ENCODE assay signal across 9 mouse cellular contexts in the genomic region with DNA sequence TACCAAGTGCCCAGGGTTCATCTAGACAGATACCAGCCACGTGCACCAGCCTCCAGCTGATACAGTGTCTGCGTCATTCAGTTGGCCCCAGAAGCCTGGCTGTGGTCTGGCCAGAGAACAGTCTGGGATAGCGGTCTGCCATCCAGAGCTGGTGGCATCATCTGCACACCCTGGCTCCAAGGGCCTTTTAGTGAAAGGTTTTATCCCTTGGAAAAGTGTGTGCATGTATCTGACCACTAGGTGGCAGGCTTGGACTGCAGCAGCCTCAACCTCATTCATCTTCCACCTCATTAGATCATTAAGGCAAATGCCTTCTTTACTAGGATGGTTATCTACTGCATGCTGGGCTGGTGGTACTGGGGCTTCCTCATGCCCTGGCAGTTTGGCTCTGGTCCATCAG.
DNase-seq lines count a peak whose midpoint lies in the region; ATAC-seq and TF ChIP-seq lines count a peak whose summit lies in the region.
"Had no signal": no experiment of that assay in that cellular context is flagged by ENCODE, and none has a peak within 500 bp of the region (broad histone marks: within the 10 kb centered on the region; RNA-seq: fewer than 3 reads in every experiment).

No protein-coding gene starts in this region.

- H3K9ac ChIP-seq in midbrain, embryonic 15.5 days, result no peak overlapping the region
- H3K9ac ChIP-seq: embryonic facial prominence, embryonic 12.5 days had no signal

- H3K27me3 ChIP-seq in thymus, adult 2 months (ENCODE audit: control insufficient read depth, insufficient read depth, low read length), result no peaks in the 10 kb centered on the region
- no peaks in the 10 kb centered on the region for H3K27me3 ChIP-seq in midbrain, embryonic 15.5 days (replicated peaks)
- H3K27me3 ChIP-seq: embryonic facial prominence, embryonic 12.5 days had no signal

- TF ChIP-seq POLR2A in thymus, adult 2 months (IDR thresholded peaks at IDR 0.05; ENCODE audit: control insufficient read depth, extremely low read depth, insufficient read depth, low read length, poor library complexity), result no peak

- no peak overlapping the region for H3K27ac ChIP-seq in thymus, adult 2 months (ENCODE audit: control insufficient read depth, insufficient read depth, low read length)
- no peak overlapping the region for H3K27ac ChIP-seq in midbrain, embryonic 15.5 days
- H3K27ac ChIP-seq: embryonic facial prominence, embryonic 12.5 days had no signal

- DNase-seq in thymus, adult 2 months, result peak; percentile 39
- DNase-seq in thymus, adult 18-20 months, result no peak
- DNase-seq in cerebellum, postnatal 36 days, result peak; percentile 59 to 77
- DNase-seq in gastrocnemius, adult 18-20 months (ENCODE audit: low spot score), result peak; percentile 63
- DNase-seq in kidney, adult 18-20 months, result peak; percentile 76
- DNase-seq in left cerebral cortex, postnatal 4 days, result peak; percentile 84
- DNase-seq in spleen, postnatal 4 days (ENCODE audit: low spot score in 2 of 2), result peak; percentile 22 to 70

- H3K4me1 ChIP-seq in thymus, adult 2 months (replicated peaks; ENCODE audit: control insufficient read depth, insufficient read depth, low read length), result no peaks in the 10 kb centered on the region
- H3K4me1 ChIP-seq in midbrain, embryonic 15.5 days, result no peaks in the 10 kb centered on the region
- H3K4me1 ChIP-seq: embryonic facial prominence, embryonic 12.5 days had no signal

- 29% methylated on average over 3 of the region's 3 CpGs for WGBS in thymus, adult 2 months
- 17% methylated on average over 3 of the region's 3 CpGs for WGBS in midbrain, embryonic 15.5 days

- peak; percentile 63; the same call in 1 of the 2 replicates for ATAC-seq in midbrain, embryonic 15.5 days (replicated peaks)

- TF ChIP-seq CTCF in thymus, adult 2 months (IDR thresholded peaks at IDR 0.05; ENCODE audit: borderline replicate concordance, control insufficient read depth, extremely low read depth, insufficient read depth, low read length, poor library complexity), result peak; percentile 48; the same call in 1 of the 2 replicates

- H3K9me3 ChIP-seq in midbrain, embryonic 15.5 days, result no peaks in the 10 kb centered on the region
- H3K9me3 ChIP-seq: embryonic facial prominence, embryonic 12.5 days had no signal

- H3K36me3 ChIP-seq in thymus, adult 2 months (ENCODE audit: control insufficient read depth, insufficient read depth, low read length), result no peaks in the 10 kb centered on the region
- no peaks in the 10 kb centered on the region for H3K36me3 ChIP-seq in midbrain, embryonic 15.5 days (replicated peaks)
- H3K36me3 ChIP-seq: embryonic facial prominence, embryonic 12.5 days had no signal

- H3K4me3 ChIP-seq in thymus, adult 2 months (ENCODE audit: control insufficient read depth, insufficient read depth, low read length), result no peak overlapping the region
- no peak overlapping the region for H3K4me3 ChIP-seq in midbrain, embryonic 15.5 days
- H3K4me3 ChIP-seq: embryonic facial prominence, embryonic 12.5 days had no signal

- intact Hi-C loops in left cerebral cortex, postnatal 4 days (cut with DNase I), result loop anchor here (2.0 to 5.0 kb wide), 2 partner anchors 366 to 493 kb away; no protein-coding TSS in a partner anchor

- no peak overlapping the region for H3K4me2 ChIP-seq in midbrain, embryonic 15.5 days
- H3K4me2 ChIP-seq: embryonic facial prominence, embryonic 12.5 days had no signal

Comparison
In these comparisons a context has a peak if more than half of its experiments do, and no peak if none do; other contexts are left out.
1. DNase-seq: peak in thymus, adult 2 months (single experiment), cerebellum, postnatal 36 days (2 of 2), gastrocnemius, adult 18-20 months (single experiment), kidney, adult 18-20 months (single experiment), left cerebral cortex, postnatal 4 days (single experiment) and spleen, postnatal 4 days (2 of 2); none in thymus, adult 18-20 months (0 of 2).